Mouse (Mus musculus) limb, embryonic 15.5 days (tissue): ENCODE data around the gene Il9r. TPM values are rescaled to one million over a fixed set of nuclear protein-coding genes. Genes with fewer than 3 reads are reported as not detected.

ENCODE experiments used
- ATAC-seq: fragments of 200-750 bp; cut with Nextera tagmentation; 2 replicates; pipeline ENCODE4 v1.8.0; 2017; ENCODE audit warnings: low read depth, moderate TSS enrichment; ENCODE audit not compliant: insufficient number of reproducible peaks, low FRiP score, low TSS enrichment
- H3K27ac ChIP-seq: fragments of 300-500 bp; sonication (generic); 2 replicates; pipeline ENCODE4 v1.5.1; 2015; ENCODE audit warnings: moderate library complexity, mild to moderate bottlenecking, inconsistent platforms
- H3K27me3 ChIP-seq: fragments of 300-500 bp; sonication (generic); 2 replicates; pipeline ENCODE4 v1.6.1; 2015; ENCODE audit warnings: inconsistent platforms
- H3K36me3 ChIP-seq: fragments of 300-500 bp; sonication (generic); 2 replicates; pipeline ENCODE4 v1.6.1; 2015; ENCODE audit warnings: inconsistent platforms
- H3K4me1 ChIP-seq: fragments of 300-500 bp; sonication (generic); 2 replicates; pipeline ENCODE4 v1.6.1; 2015; ENCODE audit warnings: inconsistent platforms
- H3K4me2 ChIP-seq: fragments of 300-500 bp; sonication (generic); 2 replicates; pipeline ENCODE4 v1.6.1; 2015; ENCODE audit warnings: mild to moderate bottlenecking, inconsistent platforms
- H3K4me3 ChIP-seq: fragments of 300-500 bp; sonication (generic); 2 replicates; pipeline ENCODE4 v1.5.1; 2015; ENCODE audit warnings: mild to moderate bottlenecking, inconsistent platforms
- H3K9ac ChIP-seq: fragments of 300-500 bp; sonication (generic); 2 replicates; pipeline ENCODE4 v1.6.1; 2015; ENCODE audit warnings: inconsistent platforms
- H3K9me3 ChIP-seq: fragments of 300-500 bp; sonication (generic); 2 replicates; pipeline ENCODE4 v1.6.1; 2016; ENCODE audit warnings: inconsistent platforms
- WGBS: fragments of 180-500 bp; shearing (Covaris S2); methylation state at CpG from one replicate; pipeline ENCODE4 v1.1.7; 2015; 5-methylcytosine and 5-hydroxymethylcytosine counted together
- polyA plus RNA-seq: library from polyadenylated mRNA; unstranded; fragments of >200 nt; fragmentation: Nextera tagmentation; extraction: Ambion mirVana; gene quantifications from 2 replicates; pipeline ENCODE4 v1.2.1, GENCODE M21; 2015

Gene Il9r
- polyA plus RNA-seq, 1 experiment from 2014 or later, result 0.31 TPM

DNA sequence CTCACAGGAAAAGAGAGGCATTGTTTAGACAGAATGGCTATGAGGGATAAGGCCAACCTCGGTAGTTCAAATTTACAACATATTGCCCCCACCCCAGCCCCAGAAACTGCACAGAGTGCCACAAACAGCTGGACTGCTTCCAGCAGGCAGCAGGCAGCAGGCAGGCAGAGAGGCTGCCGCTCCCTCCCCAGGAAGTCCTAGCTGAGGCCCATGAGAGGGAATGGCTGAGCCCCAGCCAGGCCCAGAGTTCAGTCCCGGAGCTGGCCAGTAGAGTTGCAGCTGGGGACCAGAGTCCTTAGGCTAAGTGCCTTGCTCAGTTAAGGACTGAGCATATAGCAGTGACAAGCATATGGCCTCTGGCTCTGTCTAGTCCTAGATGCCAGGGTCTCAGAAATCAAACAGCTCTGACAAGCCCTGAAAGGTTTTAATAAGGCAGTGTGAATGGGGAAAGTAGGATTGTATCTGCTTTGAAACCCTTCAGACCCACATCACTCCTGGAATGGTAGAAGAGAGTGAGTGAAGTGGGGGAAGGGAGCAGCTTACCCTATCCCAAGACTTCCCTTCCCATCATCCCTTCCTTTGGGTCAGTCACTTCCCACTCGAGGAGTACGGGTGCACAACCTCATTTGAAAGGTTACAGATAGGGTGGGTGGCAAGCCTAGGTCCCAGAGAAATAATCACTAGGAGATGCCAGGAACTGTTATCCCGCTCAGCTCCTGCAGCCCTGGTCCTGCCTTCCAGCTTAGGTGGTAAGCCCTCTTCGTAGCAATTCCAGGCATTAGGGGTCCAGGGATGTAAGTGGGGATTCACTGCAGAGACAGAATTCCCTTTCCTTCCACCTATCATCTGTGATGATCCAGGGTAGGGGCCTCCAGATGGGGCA lies 25.4 kb upstream of the Il9r start:
- Histone ChIP-seq H3K36me3 (peaks cover 23% of the 10 kb centered on the region), H3K9ac (no peak overlapping the region), H3K27ac (peak overlapping the region; percentile 94), H3K4me2 (peak overlapping the region; percentile 27), H3K4me3 (no peak overlapping the region; the same call in 1 of the 2 replicates), H3K4me1 (peaks cover 69% of the 10 kb centered on the region), H3K27me3 (no peaks in the 10 kb centered on the region), H3K9me3 (no peaks in the 10 kb centered on the region)
- no peak for ATAC-seq
- 39% methylated on average over 7 of the region's 7 CpGs for WGBS

GRCm38 (mm10) chr11:32224468-32225139 lies 24.5 kb upstream of the Il9r start:
- Histone ChIP-seq H3K9me3 (no peaks in the 10 kb centered on the region), H3K27me3 (no peaks in the 10 kb centered on the region), H3K4me1 (peaks cover 77% of the 10 kb centered on the region), H3K27ac (peak overlapping the region; percentile 94), H3K9ac (no peak overlapping the region), H3K4me3 (no peak overlapping the region), H3K36me3 (peaks cover 16% of the 10 kb centered on the region), H3K4me2 (peak overlapping the region; percentile 27)
- peak; percentile 57; the same call in 1 of the 2 replicates for ATAC-seq
- WGBS, result 7% methylated on average over 4 of the region's 4 CpGs

GRCm38 (mm10) chr11:32223297-32223967 lies 23.4 kb upstream of the Il9r start:
- Histone ChIP-seq H3K27ac (peak overlapping the region; percentile 94), H3K4me1 (peaks cover 89% of the 10 kb centered on the region), H3K4me2 (no peak overlapping the region), H3K9ac (no peak overlapping the region), H3K9me3 (no peaks in the 10 kb centered on the region), H3K27me3 (no peaks in the 10 kb centered on the region), H3K36me3 (peaks cover 4% of the 10 kb centered on the region; the same call in 1 of the 2 replicates), H3K4me3 (no peak overlapping the region)
- ATAC-seq, result no peak
- WGBS, result 74% methylated on average over 4 of the region's 4 CpGs

DNA sequence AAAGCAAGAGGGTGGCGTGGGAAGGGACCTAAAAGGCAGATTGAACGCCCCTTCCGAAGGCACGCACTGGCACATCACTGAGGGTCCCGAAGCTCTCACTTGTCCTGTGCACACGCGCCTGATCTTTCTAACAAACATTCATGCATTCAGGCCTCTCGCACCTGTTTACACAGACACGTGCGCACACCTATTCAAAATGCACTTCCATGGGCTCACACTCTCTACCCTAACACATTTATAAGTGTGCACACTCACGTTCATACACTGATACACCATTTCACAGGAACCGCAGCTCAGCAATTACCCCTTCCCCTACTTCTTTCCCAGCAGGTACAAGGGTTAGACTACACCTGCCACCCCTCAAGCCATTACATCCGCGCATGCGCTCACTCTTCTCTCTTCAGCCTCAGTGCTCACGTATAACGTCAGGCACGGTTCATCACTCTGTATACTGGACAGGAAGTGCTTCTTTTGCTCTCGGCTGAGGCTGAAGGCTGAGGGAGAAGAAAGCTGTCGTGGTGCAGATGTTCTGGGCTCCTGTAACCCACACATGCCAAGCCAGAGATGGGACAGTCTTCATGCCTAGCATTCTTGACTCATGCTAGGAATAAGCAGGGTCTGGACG lies 22.6 kb upstream of the Il9r start:
- no peaks in the 10 kb centered on the region for H3K36me3 ChIP-seq
- peaks cover 90% of the 10 kb centered on the region for H3K4me1 ChIP-seq
- H3K4me2 ChIP-seq, result peak overlapping the region; percentile 70
- H3K9ac ChIP-seq, result peak overlapping the region; percentile 91; the same call in 1 of the 2 replicates
- H3K4me3 ChIP-seq, result peak overlapping the region; percentile 87
- H3K27me3 ChIP-seq, result no peaks in the 10 kb centered on the region
- 8% methylated on average over 21 of the region's 21 CpGs for WGBS
- peak overlapping the region; percentile 96 for H3K27ac ChIP-seq
- H3K9me3 ChIP-seq, result no peaks in the 10 kb centered on the region
- ATAC-seq, result no peak

DNA sequence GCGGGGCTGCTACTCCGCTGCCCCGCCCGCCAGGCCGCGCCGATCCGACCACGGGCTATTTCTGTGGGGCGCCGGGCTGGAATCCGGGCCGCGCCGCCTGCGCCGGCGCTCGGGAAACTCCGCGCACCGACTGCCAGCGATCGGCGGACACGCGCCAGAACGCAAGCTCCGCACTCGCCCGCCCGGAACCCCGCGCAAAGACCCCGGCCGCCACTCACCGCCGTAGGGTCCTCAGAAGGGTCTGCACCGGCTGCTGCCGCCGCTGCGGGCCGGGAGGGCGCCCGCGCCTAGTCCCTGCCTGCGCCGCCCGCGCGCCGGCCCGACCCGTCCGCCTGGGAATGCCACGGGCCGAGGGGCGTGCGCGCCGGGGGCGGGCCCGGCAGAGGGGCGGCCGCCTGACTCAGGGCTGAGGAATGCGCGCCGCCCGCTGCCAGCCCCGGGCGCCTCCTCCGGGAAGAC lies 21.9 kb upstream of the Il9r start, which contains the start of gene Rhbdf1:
Gene Rhbdf1 (minus strand): TSS at position 350 of the 459 bp plus-strand sequence.
- WGBS, result under 1% methylated on average over 67 of the region's 72 CpGs

DNA sequence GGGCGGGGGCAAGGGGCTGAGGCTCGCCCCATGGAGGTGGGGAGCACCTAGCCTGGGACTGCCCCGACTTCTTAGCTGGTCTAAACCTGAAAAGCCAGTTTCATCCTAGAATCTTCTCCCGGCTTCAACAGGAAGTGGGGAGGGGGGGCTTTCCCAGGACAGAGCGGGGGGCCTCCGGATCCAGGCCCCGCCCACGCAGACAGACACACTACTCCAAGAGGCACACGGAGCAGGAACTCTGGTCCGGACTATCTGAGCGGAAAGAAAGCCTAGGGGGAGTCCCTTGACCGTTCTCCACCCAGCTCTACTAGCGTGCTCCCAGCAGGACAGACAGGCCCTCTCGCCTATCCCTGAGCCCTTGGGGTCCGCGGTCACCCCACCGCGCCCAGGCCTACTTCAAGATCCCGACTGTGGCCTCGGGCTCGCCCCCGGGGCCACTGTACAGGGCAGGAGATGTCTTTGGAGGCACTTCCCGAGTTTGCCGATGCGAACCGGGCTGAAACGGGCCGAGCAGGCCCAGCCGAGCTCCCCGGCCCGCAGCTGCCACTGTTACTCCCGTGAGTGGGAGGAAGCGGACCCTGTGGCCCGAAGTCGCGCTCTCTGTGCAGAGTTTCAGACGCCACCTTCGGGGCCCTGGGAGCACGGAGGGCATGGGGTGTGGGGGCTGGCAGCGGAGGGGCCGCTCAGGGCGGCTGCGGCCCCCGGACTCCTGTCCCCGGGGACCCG lies 21.3 kb upstream of the Il9r start:
- Histone ChIP-seq H3K36me3 (peaks cover 2% of the 10 kb centered on the region; the same call in 1 of the 2 replicates), H3K27ac (peak overlapping the region; percentile 96), H3K9ac (peak overlapping the region; percentile 91), H3K9me3 (no peaks in the 10 kb centered on the region), H3K4me2 (peak overlapping the region; percentile 70), H3K4me3 (peak overlapping the region; percentile 87), H3K4me1 (peaks cover 82% of the 10 kb centered on the region), H3K27me3 (no peaks in the 10 kb centered on the region)
- WGBS, result under 1% methylated on average over 46 of the region's 46 CpGs
- ATAC-seq, result peak; percentile 52

More for the DNA sequence above, 21.9 kb upstream of the Il9r start, which contains the start of gene Rhbdf1:
- peak within 1 kb of the TSS; percentile 87 for H3K4me3 ChIP-seq
- H3K4me2 ChIP-seq, result peak within 1 kb of the TSS; percentile 70
- H3K36me3 ChIP-seq, result no peaks in the 10 kb centered on the region
- peak within 1 kb of the TSS; percentile 96 for H3K27ac ChIP-seq
- no peaks in the 10 kb centered on the region for H3K9me3 ChIP-seq
- H3K9ac ChIP-seq, result peak within 1 kb of the TSS; percentile 91
- H3K27me3 ChIP-seq, result no peaks in the 10 kb centered on the region
- peak; percentile 52; the same call in 1 of the 2 replicates for ATAC-seq
- peaks cover 86% of the 10 kb centered on the region for H3K4me1 ChIP-seq

DNA sequence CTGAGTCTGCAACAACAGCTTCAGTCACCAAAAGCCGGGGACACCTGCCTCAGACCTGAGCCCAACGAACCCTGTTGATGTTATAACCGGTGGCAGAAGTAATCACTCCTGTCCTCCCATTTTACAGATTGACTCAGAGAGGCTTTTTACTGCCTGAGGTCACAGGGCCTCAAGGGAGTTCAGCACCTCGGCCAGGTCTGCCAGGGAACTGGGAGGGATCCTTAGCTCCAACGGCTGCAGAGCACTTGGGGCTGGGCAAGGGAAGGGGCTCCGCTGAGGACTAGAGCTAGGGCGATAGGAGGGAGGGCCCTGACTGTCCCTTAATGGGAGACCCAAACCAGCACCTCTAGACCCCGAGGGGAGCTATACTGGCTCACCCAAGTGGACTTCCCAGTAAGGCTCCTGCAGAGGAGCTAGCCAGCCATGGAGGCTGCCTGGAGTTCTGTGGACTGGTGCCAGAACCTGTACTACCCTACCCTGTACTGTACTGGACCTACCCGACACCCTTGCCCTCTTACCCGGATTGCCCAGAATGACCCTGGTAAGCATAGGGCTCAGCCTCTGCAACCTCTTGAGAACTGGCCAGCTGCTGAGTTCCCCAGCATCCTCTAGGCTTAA lies 20.6 kb upstream of the Il9r start:
- peak overlapping the region; percentile 96 for H3K27ac ChIP-seq
- no peaks in the 10 kb centered on the region for H3K27me3 ChIP-seq
- H3K4me3 ChIP-seq, result peak overlapping the region; percentile 87
- peak overlapping the region; percentile 91 for H3K9ac ChIP-seq
- H3K36me3 ChIP-seq, result peaks cover 8% of the 10 kb centered on the region
- no peaks in the 10 kb centered on the region for H3K9me3 ChIP-seq
- WGBS, result 32% methylated on average over 10 of the region's 10 CpGs
- peaks cover 76% of the 10 kb centered on the region for H3K4me1 ChIP-seq
- peak; percentile 22 for ATAC-seq
- peak overlapping the region; percentile 70 for H3K4me2 ChIP-seq

DNA sequence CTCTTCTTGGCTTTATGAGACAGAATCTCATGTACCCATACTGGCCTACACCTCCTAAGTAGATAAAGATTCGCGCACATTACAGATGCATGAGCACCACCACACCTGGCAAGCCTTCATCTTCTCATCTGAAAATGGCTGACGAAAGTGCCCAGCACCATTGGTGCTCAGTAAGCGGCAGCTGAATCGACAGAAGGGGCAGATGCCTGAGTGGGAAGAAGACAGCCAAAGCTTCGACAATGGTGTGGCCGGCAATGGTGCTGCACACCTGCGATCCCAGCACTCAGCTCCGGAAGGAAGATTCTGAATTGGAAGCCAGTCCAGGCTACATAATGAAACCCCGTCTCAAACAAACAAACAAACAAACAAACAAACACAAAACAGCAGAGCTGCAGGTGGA lies 19.2 kb upstream of the Il9r start:
- Histone ChIP-seq H3K9me3 (no peaks in the 10 kb centered on the region), H3K4me2 (no peak overlapping the region), H3K9ac (no peak overlapping the region), H3K4me3 (no peak overlapping the region), H3K27me3 (no peaks in the 10 kb centered on the region), H3K27ac (no peak overlapping the region), H3K36me3 (peaks cover 22% of the 10 kb centered on the region), H3K4me1 (peaks cover 61% of the 10 kb centered on the region)
- no peak for ATAC-seq
- 90% methylated on average over 10 of the region's 10 CpGs for WGBS

DNA sequence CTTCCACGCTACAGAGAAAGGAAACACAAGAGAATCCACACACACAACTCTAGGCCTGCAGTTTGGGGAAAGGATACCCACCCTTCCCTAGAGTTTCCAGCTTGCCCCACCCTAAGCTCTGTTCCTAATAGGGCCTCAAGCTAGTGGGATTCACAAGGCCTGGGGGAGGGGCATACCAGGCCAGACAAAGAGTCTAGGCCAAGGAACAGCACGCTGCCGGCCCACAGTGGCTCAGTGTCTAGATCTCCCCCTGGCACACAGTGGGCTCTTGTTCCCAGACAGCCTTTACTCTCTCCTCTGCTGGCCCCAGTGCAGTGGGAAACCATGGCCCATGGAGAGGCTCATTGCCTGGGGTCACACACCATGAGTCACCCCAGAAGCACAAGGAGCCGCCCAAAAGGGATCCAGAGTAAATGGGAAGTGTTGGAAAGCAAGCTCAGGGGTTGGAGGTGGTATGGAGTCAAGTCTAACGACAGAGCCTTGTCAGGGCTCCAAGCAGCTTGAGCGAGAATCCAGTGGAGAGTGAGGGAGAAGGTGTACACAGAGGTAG lies 18.5 kb upstream of the Il9r start:
- peaks cover 54% of the 10 kb centered on the region for H3K4me1 ChIP-seq
- peaks cover 29% of the 10 kb centered on the region for H3K36me3 ChIP-seq
- WGBS, result 51% methylated on average over 6 of the region's 6 CpGs
- no peak overlapping the region for H3K4me2 ChIP-seq
- H3K9me3 ChIP-seq, result no peaks in the 10 kb centered on the region
- no peak for ATAC-seq
- H3K9ac ChIP-seq, result no peak overlapping the region
- no peak overlapping the region for H3K4me3 ChIP-seq
- H3K27me3 ChIP-seq, result no peaks in the 10 kb centered on the region
- H3K27ac ChIP-seq, result peak overlapping the region; percentile 54

GRCm38 (mm10) chr11:32216851-32217250 lies 16.8 kb upstream of the Il9r start:
- H3K27me3 ChIP-seq, result no peaks in the 10 kb centered on the region
- H3K36me3 ChIP-seq, result peaks cover 46% of the 10 kb centered on the region
- peaks cover 39% of the 10 kb centered on the region for H3K4me1 ChIP-seq
- H3K9ac ChIP-seq, result no peak overlapping the region
- no peak overlapping the region for H3K27ac ChIP-seq
- ATAC-seq, result no peak
- WGBS, result 26% methylated on average over 8 of the region's 8 CpGs
- H3K9me3 ChIP-seq, result no peaks in the 10 kb centered on the region
- no peak overlapping the region for H3K4me3 ChIP-seq
- no peak overlapping the region for H3K4me2 ChIP-seq
